Mouse (Mus musculus): ENCODE data around the gene Gja4.
A peak's percentile ranks its signal among the peaks of the same experiment; 100 is the strongest.

Gene Gja4

GRCm38 (mm10) chr4:127313861-127314260 is at the start of gene Gja4:
Gene Gja4, minus strand, starts transcription at chr4:127314039.
- DNase-seq (ENCODE audit: low read depth) = peak; percentile 33

- DNase-seq (ENCODE audit: low read depth) = peak; percentile 3
Observed at GRCm38 (mm10) chr4:127363331-127363730, 49.5 kb upstream of the Gja4 start.

DNA sequence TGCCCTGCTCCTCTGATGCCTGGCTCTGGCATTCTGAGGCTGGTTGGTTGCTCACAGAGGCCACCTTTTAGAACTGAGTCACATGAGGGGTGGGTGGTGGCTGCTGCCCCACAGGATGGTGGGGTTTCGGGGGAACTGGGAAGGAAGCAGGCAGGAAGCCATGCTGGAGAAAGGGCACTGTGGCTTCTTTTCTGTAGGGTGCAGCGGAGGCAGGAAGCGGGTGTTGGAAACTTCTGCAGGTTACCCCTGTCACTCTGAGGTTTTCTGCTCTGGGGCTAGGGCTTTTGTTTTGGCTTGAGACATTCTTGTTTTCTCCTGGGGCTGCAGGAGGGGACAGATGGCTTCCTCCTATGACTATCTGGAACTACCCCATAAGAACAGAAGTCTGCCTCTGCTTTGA is 48.7 kb upstream of the Gja4 start:
- DNase-seq (ENCODE audit: low read depth) = no peak

- DNase-seq (ENCODE audit: low read depth) = no peak
Observed at GRCm38 (mm10) chr4:127358018-127358417, 44.2 kb upstream of the Gja4 start, which contains the start of gene Gjb5. Gene Gjb5, minus strand, starts transcription at chr4:127358181.

DNA sequence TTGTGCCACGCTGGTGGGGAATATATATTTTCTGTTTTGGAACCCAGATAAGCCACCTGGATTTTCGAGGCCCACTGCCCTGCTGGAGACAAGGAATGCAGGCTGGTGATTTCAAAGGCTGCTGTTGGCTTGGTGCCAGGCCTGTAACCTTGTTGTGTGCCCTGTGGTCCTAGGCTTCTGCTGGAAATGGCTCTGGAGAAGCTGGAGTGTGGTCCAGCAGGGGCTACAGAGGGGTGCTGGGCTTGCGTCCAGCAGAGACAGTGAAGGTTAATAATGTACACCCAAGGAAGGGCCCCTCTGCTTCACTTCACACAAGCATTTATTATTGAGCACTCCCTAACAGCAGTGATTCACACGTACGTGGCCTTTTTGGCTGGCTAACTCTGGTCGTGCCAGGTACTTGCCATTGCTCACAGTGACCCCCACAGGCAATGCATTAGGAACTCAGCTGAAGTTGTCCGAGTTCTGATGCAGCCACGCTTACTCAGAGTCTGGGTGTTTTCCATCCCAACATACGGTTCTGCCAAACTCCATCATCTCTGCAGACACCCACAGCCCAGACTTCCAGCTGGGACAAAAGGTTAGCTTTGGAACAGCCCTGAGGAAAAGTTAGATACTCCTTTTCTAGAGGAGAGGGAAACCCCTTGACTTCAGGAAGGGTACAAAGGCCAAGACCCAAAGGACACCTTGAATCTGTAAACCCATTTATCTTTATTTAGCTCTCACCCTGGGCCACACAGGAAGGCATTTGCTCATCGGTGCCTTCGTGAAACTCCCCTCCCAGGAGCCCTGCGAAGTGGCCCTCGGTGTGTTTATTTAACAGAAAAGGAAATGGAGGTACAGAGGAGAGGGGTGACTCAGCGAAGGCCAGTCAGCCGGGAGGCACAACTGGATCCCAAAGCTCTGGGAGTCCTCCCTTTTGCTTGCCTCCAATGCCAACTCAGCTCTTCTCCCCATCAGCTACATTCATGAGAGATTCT is 41.0 kb upstream of the Gja4 start:
- DNase-seq (ENCODE audit: low read depth) = no peak

DNA sequence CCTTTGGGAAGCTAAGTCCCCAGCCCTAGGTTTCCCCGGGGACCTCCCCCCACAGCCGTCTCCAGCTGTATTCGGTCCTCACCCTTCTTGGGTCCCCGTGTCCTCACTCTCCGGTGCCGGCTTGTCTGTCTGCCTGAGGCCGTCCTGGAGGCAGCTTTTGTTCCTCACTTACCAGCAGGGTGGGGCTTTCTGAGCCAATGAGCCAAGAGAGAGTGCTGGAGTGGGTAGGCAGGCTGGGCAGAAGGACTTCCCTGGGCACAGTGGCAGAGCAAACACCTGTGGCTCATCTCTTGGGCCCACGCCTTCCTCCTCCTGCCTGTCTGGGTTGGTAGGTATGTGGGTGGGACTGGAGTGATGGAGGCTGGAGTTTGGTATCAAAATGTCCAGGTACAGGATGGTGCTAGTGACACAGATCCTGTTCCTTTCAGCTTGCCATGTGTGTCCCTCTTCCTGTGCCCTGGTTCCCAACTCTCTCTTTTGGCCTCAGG is 40.2 kb upstream of the Gja4 start, which contains the start of gene Gjb4:
Gene Gjb4, minus strand, starts transcription at position 131 of the 488 bp plus-strand sequence.
- no peak for DNase-seq (ENCODE audit: low read depth)

DNA sequence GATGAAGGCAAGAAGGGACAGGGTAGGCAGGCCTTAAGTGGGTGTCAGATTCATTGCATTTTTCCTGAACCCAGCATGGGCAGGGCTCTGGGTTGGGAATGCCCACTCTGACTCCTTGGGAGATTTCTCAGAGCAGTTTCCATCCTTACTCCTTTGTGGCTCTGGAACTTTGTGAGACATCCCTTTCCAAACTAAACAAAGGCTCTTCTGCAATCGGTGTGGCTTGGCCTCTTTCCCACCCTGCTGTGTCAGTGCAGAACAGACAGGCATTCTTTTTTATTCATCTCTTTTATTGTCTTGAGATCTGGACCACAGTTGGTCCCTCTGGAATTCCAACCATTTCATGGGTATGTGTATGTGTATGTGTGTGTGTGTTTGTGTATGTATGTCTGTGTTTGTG is 38.8 kb upstream of the Gja4 start:
- no peak for DNase-seq (ENCODE audit: low read depth)

DNA sequence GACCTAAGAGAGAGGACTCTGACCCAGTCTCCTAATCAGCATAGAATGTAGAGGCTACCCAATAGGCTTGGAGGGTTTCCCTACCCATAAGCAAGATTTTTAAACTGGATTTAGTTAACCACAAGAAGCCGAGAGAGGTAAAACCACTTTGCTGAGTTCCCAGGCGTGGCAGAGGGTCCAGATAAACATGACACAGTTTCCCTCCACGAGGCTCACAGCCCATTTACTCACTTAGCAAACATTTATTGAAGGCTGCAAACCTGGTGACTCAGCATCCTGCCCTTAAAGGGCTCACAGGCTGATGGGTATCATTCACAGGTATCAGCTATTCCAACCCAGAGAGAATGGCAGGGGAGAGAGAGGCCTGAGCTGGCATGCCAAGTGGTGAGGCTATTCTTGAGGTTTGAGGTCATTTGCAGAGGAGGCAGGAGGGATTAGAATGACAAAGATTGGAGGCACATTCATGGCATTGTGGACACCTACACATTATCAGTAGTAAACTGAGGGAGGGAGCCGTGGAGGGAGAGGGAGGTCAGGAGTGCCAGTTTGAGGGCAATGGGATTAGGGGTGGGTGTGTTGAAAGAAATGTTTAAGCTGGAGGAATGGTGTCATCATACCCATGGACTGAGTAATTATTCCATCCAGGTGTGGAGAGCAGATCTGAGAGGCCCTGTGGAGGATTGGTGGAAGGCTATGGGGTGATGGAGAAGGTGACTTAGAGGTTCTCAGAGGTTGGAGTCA is 35.9 kb upstream of the Gja4 start:
- DNase-seq (ENCODE audit: low read depth) = no peak

DNA sequence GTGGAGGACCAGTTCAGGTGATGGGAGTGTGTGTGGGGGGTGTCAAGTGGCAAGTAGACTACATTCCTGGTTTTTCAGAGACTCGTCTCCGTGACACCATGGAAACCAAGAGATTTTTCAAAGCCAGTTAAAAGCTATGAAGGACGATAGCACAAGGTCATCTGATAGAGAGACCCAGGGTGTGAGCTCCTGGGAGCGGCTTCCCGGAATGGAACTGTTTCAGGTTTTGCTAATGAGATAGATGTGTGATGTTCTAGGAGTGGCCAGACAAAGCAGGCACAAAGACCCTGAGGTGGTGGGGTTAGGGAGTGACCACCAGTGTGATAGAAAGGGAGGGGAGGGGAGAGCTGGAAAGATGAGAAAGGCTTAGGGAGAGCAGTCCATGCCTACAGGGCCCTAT is 31.2 kb upstream of the Gja4 start:
- no peak for DNase-seq (ENCODE audit: low read depth)

GRCm38 (mm10) chr4:127341372-127341771 is 27.5 kb upstream of the Gja4 start:
- no peak for DNase-seq (ENCODE audit: low read depth)

DNA sequence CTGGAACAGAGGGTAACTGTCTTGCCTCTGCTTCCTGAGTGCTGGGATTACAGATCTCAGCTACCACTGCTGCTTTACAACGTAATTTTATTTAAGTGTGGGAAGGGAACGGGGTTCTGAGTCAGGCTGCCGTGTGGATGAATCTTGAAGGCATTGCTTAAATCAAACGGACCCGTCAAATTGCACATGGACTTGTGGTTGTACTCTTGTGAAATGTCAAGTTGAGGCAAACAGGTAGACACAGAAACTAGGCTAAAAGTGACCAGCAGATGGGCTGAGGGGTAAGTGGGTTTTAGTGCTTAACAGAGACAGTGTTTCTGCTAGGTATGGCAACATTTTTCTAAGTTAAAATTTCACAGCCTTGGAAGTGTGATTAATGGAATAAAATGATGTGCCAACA is 23.8 kb upstream of the Gja4 start:
- no peak for DNase-seq (ENCODE audit: low read depth)

DNA sequence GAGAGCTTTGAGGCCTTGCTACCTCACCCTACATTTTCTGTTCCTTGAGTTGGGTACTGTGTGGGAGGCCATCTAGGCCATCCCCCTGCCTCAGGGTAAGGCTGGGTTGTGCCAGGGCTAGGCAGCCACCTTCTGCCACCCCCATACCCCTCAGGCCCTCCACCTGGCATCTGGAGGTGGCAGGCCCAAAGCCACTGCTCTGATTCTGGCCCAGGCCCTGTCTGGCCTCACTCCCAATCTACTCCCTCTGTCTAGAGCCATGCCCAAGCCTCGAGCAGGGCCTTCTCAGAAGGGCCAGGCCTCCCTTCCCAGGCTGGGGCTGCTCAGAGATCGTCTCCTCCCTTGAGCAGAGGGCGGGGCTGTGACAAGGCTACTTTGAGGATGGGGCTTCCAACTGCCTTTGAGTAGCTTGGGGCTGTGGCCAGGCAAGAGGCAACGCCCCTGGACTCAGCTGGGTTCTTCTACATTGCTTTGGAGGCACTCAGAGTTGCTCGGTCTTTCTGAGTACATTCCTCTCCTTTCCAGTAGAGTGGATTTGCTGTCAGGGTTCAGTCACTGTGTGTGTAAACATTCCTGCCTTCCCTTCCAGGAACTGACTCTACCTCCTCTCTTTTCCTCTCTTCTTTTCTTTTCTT is 21.1 kb upstream of the Gja4 start:
- no peak for DNase-seq (ENCODE audit: low read depth)

DNA sequence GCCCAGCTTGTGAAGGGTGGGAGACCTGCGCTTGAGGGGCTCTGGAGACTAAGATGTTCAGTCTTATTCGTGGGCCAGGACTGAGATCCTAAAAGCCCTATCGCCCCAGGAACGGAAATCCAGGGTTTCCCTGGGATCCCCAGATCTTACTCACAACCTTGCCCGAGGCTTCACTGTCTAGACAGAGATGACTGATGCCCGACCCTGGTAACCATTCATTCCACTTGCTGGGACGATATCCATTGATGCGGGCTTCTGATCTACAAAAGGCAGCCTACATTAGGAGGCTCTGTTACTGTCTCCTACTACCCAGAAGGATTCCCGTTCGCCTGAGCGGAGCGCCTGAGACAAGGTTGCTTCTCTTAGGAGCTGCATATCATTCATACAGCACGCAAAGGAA is 17.3 kb upstream of the Gja4 start:
- no peak for DNase-seq (ENCODE audit: low read depth)

DNA sequence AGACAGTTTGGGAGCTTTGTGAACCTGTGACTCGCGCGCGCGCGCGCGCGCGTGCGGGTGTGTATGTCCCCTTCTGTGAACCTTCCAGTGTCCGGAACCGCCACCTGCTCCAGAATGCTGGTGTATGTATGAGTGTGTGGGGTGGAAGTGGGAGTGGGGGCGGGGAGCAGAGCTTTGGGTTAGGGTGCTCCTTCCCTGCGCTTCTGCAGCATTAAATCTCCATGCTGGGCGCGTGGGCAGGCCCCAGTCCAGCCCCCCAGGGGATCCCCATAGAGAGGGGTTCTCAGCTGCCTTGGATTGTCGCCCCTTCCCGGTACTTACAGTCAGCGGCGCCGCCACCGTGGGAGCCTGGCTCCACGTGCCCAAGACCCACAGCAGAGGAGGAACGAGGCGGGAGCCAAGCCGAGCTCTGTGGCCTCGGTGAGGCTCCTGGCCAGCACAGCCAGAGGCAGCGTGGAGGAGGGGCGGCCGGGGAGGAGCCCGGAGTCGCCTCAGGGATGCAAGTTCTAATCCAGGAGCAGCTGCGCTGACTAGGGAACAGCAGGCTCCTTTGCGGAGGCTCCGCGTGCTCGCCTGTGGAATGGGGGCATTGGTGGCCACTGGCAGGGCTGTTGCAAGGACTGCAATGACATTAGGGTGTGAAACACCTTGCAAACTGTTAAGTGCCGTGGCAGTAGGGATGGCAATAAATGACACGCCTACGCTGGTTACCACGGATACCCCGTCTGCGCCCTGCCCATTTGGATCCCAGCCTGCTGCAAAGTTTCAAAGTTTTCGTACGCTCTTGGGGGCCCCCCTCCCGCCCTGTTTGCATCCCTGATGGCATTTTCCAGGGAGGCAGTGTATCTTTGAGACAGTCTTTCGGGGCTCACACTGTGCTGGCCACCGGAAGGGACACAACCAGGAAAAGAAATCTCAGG is 16.6 kb upstream of the Gja4 start, which contains the start of gene Gjb3:
Gene Gjb3, minus strand, starts transcription at position 664 of the 920 bp plus-strand sequence.
- DNase-seq (ENCODE audit: low read depth) = no peak

GRCm38 (mm10) chr4:127329751-127330150 is 15.9 kb upstream of the Gja4 start:
- DNase-seq (ENCODE audit: low read depth) = no peak

DNA sequence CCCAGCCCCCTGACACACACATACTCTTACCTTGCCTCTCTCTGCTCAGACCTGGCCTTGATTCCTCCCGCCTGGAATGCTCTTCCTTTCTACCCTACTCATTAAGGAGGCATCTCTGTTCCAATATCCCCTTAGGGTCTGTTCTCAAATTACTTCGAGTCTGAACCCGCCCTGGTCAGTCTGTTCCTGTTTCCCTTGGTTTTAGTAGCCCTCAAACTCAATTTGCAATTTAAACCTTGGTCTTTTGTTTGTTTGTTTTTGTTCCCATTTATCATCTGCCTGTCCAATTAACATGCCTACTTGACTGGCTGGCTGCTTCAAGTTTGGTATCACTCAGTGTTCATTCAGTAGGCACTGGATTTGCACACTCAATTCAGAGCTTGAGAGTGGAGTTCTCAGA is 15.2 kb upstream of the Gja4 start:
- no peak for DNase-seq (ENCODE audit: low read depth)

DNA sequence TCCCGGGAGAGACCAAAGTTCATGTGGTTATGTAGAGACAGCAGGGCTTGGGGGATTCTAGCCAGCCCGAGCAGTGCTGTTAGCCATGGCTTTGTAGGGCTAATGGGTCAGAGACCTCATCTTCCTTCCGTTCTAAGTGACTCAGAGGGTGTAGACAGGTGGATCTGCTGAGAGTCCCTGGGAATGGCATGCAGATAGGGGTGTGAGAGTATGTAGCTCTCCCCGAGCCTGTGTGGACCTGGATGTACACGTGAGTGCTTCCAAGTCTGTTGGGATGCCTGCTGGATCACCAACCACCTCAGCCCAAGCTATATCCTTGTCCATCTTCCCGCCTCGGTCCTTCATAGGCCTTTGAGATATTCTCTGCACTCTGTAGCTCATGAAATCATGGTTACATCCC is 14.5 kb upstream of the Gja4 start:
- no peak for DNase-seq (ENCODE audit: low read depth)

- no peak for DNase-seq (ENCODE audit: low read depth)
Observed at GRCm38 (mm10) chr4:127327749-127328148, 13.9 kb upstream of the Gja4 start.

GRCm38 (mm10) chr4:127327258-127327657 is 13.4 kb upstream of the Gja4 start:
- DNase-seq (ENCODE audit: low read depth) = no peak

DNA sequence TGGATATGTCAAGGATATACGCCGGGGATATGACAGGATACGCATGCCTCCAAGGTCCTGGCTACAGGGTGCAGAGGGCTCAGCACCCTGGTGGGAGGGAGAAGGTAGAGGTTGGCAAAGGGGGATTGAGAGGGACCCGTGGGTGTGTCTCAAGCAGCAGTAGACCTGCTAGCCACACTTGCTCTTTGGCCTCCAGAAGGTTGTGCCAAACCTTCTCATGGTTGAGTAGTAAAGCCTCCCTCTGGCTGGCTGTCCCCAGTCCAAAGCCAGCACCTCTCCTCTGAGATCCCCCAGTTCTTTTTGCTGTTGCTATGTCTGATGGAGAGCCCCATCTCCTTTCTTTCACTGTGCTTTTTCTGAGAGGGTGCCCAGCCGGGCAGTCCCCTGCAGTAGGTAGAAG is 11.4 kb upstream of the Gja4 start:
- no peak for DNase-seq (ENCODE audit: low read depth)

GRCm38 (mm10) chr4:127324759-127325158 is 10.9 kb upstream of the Gja4 start:
- peak; percentile 63 for DNase-seq (ENCODE audit: low read depth)

All from naive thymus-derived CD4-positive, alpha-beta T cell, adult 2 months (primary cell).